Mouse (Mus musculus) left cerebral cortex, postnatal 10 days (tissue): ENCODE results near the gene Lrrc74a. TPM values are rescaled to one million over a fixed set of nuclear protein-coding genes. Genes with fewer than 3 reads are reported as not detected.

Experiments
- DNase-seq, 2 experiments: peaks; one replicate each; pipeline ENCODE4 v3.0.0; 2021 to 2022; ENCODE audit warnings: low spot score in 2 of 2, mixed read lengths in 1 of 2; ENCODE audit errors: extremely low spot score in 1 of 2
- intact Hi-C: fragments of 180-260 bp; cut with DNase I; formaldehyde crosslinking; loops from one replicate; pipeline ENCODE4 v1.15.1; 2025
- total RNA-seq, 2 experiments: library from RNA; stranded (reverse); gene quantifications; 2 replicates each; pipeline ENCODE4 v1.2.3; 2021

Gene Lrrc74a
- total RNA-seq, 2 experiments from 2014 or later: not detected

GRCm38 (mm10) chr12:86715401-86715800 is 18.8 kb upstream of the Lrrc74a start:
- intact Hi-C loops: no loop called here
- DNase-seq: peak in 1 of 2 experiments; percentile 79

GRCm38 (mm10) chr12:86716962-86717361 is 17.2 kb upstream of the Lrrc74a start:
- DNase-seq: no peak
- intact Hi-C loops: no loop called here

- DNase-seq: no peak
- intact Hi-C loops: no loop called here
Measured at GRCm38 (mm10) chr12:86719961-86720639, 14.1 kb upstream of the Lrrc74a start.

GRCm38 (mm10) chr12:86721453-86721852 is 12.7 kb upstream of the Lrrc74a start:
- intact Hi-C loops: no loop called here

DNA sequence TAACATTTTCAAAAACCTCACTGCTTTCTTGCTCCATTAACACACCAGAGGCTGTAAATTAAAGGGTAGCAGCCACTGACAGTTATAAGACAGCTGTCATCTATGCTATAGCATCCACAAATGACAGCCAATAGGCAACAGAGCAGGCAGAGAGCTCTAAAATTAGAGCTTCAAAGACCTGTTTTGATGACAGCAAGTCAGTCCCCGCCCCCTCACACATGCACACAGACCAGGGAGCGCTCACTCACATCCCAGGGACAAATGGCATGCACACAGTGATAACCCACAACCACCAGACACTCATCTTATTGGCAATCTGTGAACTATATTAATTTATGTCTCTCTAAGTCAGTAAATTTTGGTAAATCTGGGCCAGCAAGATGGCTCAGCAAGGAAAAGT is 9.9 kb upstream of the Lrrc74a start:
- intact Hi-C loops: no loop called here
- no peak for DNase-seq

More at GRCm38 (mm10) chr12:86721453-86721852, 12.7 kb upstream of the Lrrc74a start:
- no peak for DNase-seq

- intact Hi-C loops: no loop called here
- DNase-seq: peak in 1 of 2 experiments; percentile 42
Measured at GRCm38 (mm10) chr12:86725706-86726105, 8.5 kb upstream of the Lrrc74a start.

DNA sequence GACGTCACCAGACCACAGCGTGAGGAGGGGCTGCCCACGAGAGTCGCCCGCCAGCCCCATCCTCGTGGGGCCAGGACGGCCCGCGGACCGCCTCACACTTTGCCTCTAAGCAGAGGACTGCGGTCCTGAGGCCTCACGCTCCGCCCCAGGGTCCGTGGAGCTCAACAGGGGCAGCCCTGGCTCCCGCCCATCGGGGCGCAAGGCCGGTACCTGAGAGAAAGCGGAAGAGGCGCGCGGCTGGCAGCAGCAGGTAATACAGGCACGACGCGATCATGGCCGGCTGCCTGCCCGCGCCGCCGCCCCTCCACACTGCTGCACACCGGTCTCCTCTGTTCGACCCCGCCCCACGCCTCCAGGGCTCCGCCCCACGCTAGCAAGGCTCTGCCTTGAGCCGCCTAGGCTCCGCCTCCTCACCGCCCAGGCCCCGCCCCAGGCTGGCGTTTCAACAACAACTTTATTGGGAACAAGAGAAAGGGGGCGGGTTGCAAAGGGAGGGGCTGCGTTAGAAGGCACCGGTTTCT is 8.0 kb upstream of the Lrrc74a start, which contains the start of gene Angel1:
TSS of gene Angel1 (minus strand) at position 341 of the 521 bp plus-strand sequence.
- DNase-seq: peak; percentile 92 to 99

DNA sequence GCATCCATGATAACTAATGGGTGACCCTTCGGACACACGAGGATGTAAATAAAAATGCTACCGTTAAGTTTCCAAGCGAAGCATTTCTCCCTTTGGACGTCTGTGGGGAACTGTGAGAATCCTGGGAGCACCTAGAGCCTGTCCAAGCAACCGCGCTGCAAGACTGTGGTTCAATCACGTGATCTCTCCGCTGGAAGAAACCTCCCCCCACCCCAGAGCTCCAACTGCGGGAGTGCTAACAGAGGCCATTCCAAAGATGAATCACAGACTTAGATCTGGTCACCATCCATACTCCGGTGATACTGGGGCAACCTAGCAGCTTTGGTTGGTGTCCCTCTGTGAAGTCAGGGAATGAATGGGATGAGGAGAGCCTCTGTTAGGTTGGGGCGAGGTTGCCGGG is 26.9 kb downstream of the Lrrc74a start:
- DNase-seq: no peak
- intact Hi-C loops: no loop called here

More for the DNA sequence above, 8.0 kb upstream of the Lrrc74a start, which contains the start of gene Angel1:
- intact Hi-C loops: no loop called here

DNA sequence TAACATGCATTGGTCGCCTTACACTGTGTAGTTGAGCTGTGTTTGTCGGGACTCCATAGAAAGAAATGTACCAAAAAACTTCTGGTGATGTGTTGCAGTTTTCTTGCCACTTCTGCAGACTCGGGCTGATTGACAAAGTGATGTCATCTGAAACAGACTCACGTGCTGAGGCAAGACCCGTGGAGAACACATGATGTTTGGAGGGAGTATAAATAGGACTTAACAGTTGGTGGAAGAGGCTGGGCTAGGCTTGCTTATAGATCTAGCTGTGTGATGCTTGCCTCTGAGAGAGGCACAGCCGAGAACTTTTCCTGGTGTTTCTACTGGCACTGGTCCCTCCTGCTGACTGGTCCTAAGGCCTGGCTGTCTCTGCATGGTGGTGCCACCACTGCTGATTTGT is 29.9 kb downstream of the Lrrc74a start:
- intact Hi-C loops: no loop called here
- DNase-seq: no peak

DNA sequence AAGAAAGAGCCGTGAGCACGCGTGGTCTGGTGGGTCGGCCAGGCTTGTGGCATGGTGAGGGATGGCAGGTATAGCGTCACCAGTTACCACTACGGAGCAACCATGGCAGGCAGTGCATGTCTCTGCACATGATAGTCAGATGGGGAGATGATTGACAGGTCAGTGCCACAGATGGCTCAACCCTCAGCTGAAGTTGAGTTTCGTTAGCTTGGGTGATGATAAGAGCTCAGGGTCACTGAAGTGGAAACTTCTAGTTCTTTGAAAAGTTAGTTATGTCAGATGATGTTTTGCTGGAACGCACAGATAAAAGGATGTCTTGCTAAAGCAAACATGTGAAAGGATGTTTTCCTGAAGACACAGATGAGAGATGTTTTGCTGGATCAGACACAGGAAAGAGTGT is 32.3 kb downstream of the Lrrc74a start:
- no peak for DNase-seq
- intact Hi-C loops: loop anchor here (5.0 kb wide), 1 partner anchor 286 kb away; no protein-coding TSS in a partner anchor

GRCm38 (mm10) chr12:86767868-86768631 is 33.9 kb downstream of the Lrrc74a start:
- intact Hi-C loops: loop anchor here (5.0 kb wide), 1 partner anchor 284 kb away; no protein-coding TSS in a partner anchor
- DNase-seq: peak; percentile 52 to 56

GRCm38 (mm10) chr12:86768986-86769580 is 34.9 kb downstream of the Lrrc74a start:
- DNase-seq: peak; percentile 77 to 84
- intact Hi-C loops: loop anchor here (5.0 kb wide), 1 partner anchor 283 kb away; no protein-coding TSS in a partner anchor

DNA sequence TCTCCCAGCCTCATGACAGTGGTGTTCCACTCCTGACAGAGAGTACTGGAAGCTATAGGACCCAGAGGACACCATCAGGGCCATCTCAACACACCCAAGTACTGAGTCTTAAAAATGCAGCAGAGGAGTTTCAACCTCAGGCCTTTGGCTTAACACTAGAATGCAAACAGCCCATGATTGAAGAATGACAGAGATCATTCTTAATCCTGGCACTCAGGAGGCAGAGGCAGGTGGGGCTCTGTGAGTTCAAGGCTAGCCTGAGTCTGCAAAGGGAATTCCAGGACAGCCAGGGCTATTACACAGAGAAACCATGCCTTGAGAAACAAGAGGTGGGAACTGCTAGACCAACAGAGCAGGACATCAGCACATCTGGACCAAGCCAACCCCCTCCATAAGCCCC is 35.6 kb downstream of the Lrrc74a start:
- intact Hi-C loops: loop anchor here (5.0 kb wide), 1 partner anchor 282 kb away; no protein-coding TSS in a partner anchor
- no peak for DNase-seq

DNA sequence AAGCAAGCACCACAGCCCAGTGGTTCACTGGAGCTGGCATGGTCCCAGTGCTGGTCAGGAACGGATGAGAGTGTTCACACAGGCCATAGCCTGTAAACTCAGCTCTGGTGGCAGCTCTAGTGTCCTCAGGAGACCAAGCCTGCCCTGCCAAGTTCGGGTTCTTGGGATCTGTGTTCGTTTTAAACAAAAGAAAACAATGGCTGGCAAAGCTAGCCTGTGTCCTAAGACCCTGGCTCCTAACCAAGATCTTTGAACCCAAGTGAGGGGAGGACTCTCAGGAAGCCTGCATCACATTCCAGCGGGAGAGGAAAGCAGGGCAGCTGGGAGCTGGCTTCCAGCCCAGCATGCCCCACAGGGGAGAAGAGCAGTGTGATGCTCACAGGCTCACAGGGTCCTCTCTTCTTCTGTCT is 36.1 kb downstream of the Lrrc74a start:
- intact Hi-C loops: no loop called here
- peak; percentile 31 to 87 for DNase-seq

DNA sequence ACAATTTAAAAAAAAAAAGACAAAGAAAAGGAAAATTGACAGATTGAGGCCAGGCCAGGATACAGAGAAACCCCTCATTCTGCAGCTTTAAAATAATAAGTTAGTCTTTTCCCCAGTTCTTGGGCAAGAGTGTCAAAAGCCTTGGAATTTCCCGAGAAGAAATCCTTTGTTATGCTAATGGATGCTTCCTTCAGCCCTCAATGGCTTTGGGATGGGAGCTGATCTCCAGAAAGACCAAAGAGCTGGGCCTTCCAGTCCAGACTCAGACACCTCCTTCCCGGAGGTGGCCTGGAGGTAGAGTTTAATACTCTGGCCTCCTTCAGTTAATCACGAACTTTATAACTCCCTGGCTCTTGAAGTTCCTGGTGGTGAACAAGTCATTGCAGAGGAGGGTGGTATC is 36.8 kb downstream of the Lrrc74a start:
- intact Hi-C loops: no loop called here
- DNase-seq: peak in 1 of 2 experiments; percentile 17

DNA sequence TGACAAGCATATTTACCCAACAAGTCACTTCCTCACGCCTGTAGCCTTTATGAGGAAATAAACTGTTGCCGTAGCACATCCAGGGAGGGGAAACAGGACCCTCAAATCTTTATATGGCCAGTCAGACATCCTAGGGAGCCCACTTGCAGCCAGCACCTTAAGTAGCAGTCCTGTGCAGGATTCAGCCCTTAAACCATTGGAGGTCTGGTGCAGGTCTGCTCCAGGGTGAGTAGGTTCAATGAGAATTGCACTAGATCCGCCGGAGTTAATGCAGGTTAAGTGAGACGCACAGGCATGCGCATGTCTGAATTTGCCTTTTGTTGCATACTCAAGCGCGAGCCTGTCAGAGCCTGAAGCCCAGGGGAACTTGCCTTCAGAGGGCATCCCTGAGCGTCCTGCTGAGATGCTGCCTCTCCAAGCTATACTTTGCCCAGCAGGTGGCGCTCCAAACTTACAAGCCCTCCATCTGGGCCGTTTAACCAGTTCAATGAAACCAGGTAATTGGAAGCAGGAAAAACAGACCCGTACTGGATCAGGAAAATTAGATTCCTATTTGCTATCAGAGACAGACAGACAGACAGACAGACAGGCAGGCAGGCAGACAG is 37.8 kb downstream of the Lrrc74a start:
- peak; percentile 94 to 95 for DNase-seq
- intact Hi-C loops: no loop called here

GRCm38 (mm10) chr12:86772551-86772950 is 38.4 kb downstream of the Lrrc74a start:
- DNase-seq: no peak
- intact Hi-C loops: no loop called here

DNA sequence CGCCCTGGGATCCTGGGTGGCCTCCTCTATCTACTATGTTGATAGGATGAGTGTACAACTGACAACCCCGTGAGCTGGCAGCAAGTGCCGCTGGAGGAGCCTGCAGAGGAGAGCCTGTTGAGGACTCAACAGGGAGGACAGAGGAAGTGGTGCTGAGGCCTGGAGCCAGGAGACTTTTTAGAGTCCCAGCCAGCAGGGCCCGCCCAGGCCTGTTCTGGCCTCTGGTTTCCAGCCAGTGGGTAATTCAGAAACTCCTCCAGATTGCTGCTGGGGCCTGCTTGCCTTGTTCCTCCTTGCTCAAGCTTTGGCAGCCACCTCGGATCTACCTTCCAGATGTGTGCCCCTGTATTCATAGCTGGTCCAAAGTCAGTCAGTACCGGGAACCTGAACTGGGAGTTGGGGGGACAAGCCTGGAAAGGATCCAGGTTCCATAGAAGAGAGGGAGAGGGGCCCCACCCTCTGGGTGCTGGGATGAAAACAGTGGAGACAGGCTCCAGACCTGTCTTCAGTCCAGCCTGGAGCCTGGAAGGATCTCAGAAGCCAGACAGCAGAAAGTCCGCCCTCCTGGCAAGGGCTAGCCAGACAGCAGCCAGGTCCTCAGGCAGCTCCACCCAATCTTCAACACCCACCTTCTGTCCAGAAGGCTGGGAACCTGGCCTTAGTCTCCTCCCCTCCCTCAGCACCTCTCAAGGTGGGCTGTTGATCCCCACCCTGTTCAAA is 41.6 kb downstream of the Lrrc74a start:
- intact Hi-C loops: no loop called here
- peak in 1 of 2 experiments; percentile 33 for DNase-seq
